Mouse (Mus musculus) forebrain, postnatal 0 days (tissue): Measurements from ENCODE around the gene Cutal. TPM values are rescaled to one million over a fixed set of nuclear protein-coding genes. Genes with fewer than 3 reads are reported as not detected.
"Not testable (repeated sequence)": the region's sequence is repeated elsewhere in the genome, so short reads cannot be mapped to it uniquely, and the experiment has no call there.

Experiments
- ATAC-seq: fragments of 200-750 bp; cut with Nextera tagmentation; 2 replicates; pipeline ENCODE4 v1.8.0; 2017; ENCODE audit warnings: mild to moderate bottlenecking, moderate library complexity
- DNase-seq: peaks from one replicate; pipeline ENCODE4 v3.0.0-alpha.2; 2015
- H3K27ac ChIP-seq: fragments of 300-500 bp; sonication (generic); 2 replicates; pipeline ENCODE4 v1.5.1; 2014; ENCODE audit warnings: low read depth, mild to moderate bottlenecking, antibody characterized with exemption, low read length, moderate library complexity, mixed read lengths
- H3K27me3 ChIP-seq: fragments of 300-500 bp; sonication (generic); 2 replicates; pipeline ENCODE4 v1.6.1; 2014; ENCODE audit warnings: mild to moderate bottlenecking, low read length, mixed read lengths; ENCODE audit not compliant: insufficient read depth
- H3K36me3 ChIP-seq: fragments of 300-500 bp; sonication (generic); 2 replicates; pipeline ENCODE4 v1.6.1; 2014; ENCODE audit warnings: mild to moderate bottlenecking, moderate library complexity; ENCODE audit not compliant: insufficient read depth
- H3K4me1 ChIP-seq: fragments of 300-500 bp; sonication (generic); 2 replicates; pipeline ENCODE4 v1.6.1; 2014; ENCODE audit warnings: antibody characterized with exemption; ENCODE audit not compliant: insufficient read depth
- H3K4me2 ChIP-seq: fragments of 300-500 bp; sonication (generic); 2 replicates; pipeline ENCODE4 v1.6.1; 2014; ENCODE audit warnings: low read depth, mild to moderate bottlenecking, moderate library complexity
- H3K4me3 ChIP-seq: fragments of 300-500 bp; sonication (generic); 2 replicates; pipeline ENCODE4 v1.5.1; 2014; ENCODE audit warnings: low read depth, low read length, mixed read lengths
- H3K9ac ChIP-seq: fragments of 300-500 bp; sonication (generic); 2 replicates; pipeline ENCODE4 v1.6.1; 2014; ENCODE audit warnings: mild to moderate bottlenecking
- H3K9me3 ChIP-seq: fragments of 300-500 bp; sonication (generic); 2 replicates; pipeline ENCODE4 v1.6.1; 2016; ENCODE audit warnings: low read length
- CTCF ChIP-seq: sonication (generic); IDR thresholded peaks from 2 replicates; pipeline ENCODE4 v1.5.1; 2016; ENCODE audit warnings: antibody characterized with exemption, control low read depth, low read depth
- WGBS: fragments of 180-500 bp; shearing (Covaris S2); extraction: QIAGEN DNeasy Blood & Tissue Kit; methylation state at CpG from one replicate; pipeline ENCODE4 v1.1.7; 2014; 5-methylcytosine and 5-hydroxymethylcytosine counted together
- polyA plus RNA-seq: library from polyadenylated mRNA; unstranded; fragments of >200 nt; fragmentation: Nextera tagmentation; extraction: Ambion mirVana; gene quantifications from 2 replicates; pipeline ENCODE4 v1.2.1, GENCODE M21; 2015
- total RNA-seq: library from RNA; depleted of rRNA; stranded (reverse); fragments of >200 nt; gene quantifications from 2 replicates; pipeline ENCODE4 v1.2.3, GENCODE M21; 2014; rRNA removed

Gene Cutal
- total RNA-seq (0.38 and 0.43 TPM in 2 replicates), polyA plus RNA-seq (0.29 and 0.39 TPM in 2 replicates)

GRCm38 (mm10) chr2:34874271-34874670 is at the start of gene Cutal:
Gene Cutal (plus strand): TSS chr2:34874396.
- Histone ChIP-seq H3K27me3 (peaks cover 4% of the 10 kb centered on the region; the same call in 1 of the 2 replicates), H3K36me3 (no peaks in the 10 kb centered on the region), H3K27ac (no peak within 1 kb of the TSS), H3K4me2 (no peak within 1 kb of the TSS), H3K4me3 (no peak within 1 kb of the TSS), H3K4me1 (peaks cover 7% of the 10 kb centered on the region), H3K9ac (no peak within 1 kb of the TSS), H3K9me3 (no peaks in the 10 kb centered on the region)
- DNase-seq: no peak
- WGBS: 8% methylated on average over 14 of the region's 14 CpGs
- ATAC-seq: no peak
- TF ChIP-seq CTCF: no peak

GRCm38 (mm10) chr2:34825827-34826459 is 48.3 kb upstream of the Cutal start, which contains the start of gene Fbxw2:
Gene Fbxw2 (minus strand): TSS chr2:34826311.
- under 1% methylated on average over 57 of the region's 57 CpGs for WGBS
- DNase-seq (peak; percentile 95), ATAC-seq (peak; percentile 99)
- Histone ChIP-seq H3K4me2 (peak within 1 kb of the TSS; percentile 62), H3K36me3 (peaks cover 20% of the 10 kb centered on the region), H3K9me3 (no peaks in the 10 kb centered on the region; the same call in 1 of the 2 replicates), H3K4me3 (peak within 1 kb of the TSS; percentile 100), H3K4me1 (peaks cover 19% of the 10 kb centered on the region), H3K27me3 (no peaks in the 10 kb centered on the region), H3K27ac (peak within 1 kb of the TSS; percentile 73), H3K9ac (peak within 1 kb of the TSS; percentile 94)
- no peak for TF ChIP-seq CTCF

DNA sequence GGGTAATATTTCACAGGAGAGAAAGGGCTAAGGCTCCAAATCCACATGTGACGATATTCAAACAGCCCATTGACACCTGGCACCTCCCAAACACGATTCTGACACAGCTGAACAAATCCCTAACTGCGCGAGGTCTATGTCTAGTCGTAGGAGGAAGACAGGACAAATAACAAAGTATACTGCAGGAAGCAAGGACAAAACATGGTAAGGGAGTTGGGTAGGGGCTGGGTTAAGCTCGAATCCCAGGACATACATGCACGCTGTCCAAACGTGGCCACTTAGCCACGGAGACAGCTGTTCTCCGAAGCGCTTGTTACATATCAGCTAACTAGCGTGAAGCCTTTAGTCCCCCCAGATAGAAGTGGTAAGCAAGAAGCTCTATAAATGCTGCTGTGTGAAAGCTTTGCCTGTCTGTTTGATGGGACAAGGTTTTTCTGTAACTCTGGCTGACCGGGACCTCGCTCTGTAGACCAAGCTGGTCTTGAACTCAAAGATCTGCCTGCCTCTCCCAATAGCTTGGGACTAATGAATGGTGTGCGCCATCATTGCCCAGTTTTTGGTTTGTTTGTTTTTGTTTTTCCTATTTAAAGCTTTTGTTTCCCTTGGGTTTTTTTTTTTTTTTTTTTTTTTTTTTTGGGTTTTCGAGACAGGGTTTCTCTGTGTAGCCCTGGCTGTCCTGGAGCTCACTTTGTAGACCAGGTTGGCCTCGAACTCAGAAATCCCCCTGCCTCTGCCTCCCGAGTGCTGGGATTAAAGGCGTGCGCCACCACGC is 47.5 kb upstream of the Cutal start:
- Histone ChIP-seq H3K27me3 (no peaks in the 10 kb centered on the region), H3K9ac (peak overlapping the region; percentile 94), H3K27ac (peak overlapping the region; percentile 73), H3K4me2 (peak overlapping the region; percentile 62), H3K4me3 (peak overlapping the region; percentile 100), H3K9me3 (no peaks in the 10 kb centered on the region; the same call in 1 of the 2 replicates), H3K36me3 (peaks cover 15% of the 10 kb centered on the region), H3K4me1 (peaks cover 19% of the 10 kb centered on the region)
- ATAC-seq (peak; percentile 39; the same call in 1 of the 2 replicates), DNase-seq (no peak)
- no peak for TF ChIP-seq CTCF
- 41% methylated on average over 20 of the region's 21 CpGs for WGBS

- no peak for TF ChIP-seq CTCF
- Histone ChIP-seq H3K27me3 (no peaks in the 10 kb centered on the region), H3K4me1 (peaks cover 19% of the 10 kb centered on the region), H3K36me3 (peaks cover 11% of the 10 kb centered on the region), H3K4me2 (no peak overlapping the region), H3K27ac (no peak overlapping the region), H3K4me3 (no peak overlapping the region), H3K9me3 (no peaks in the 10 kb centered on the region; the same call in 1 of the 2 replicates), H3K9ac (no peak overlapping the region)
- DNase-seq: no peak
- 96% methylated on average over 4 of the region's 4 CpGs for WGBS
- no peak for ATAC-seq
Observed at GRCm38 (mm10) chr2:34827591-34827990, 46.6 kb upstream of the Cutal start.

GRCm38 (mm10) chr2:34828026-34828425 is 46.2 kb upstream of the Cutal start:
- 94% methylated on average over 1 of the region's 1 CpGs for WGBS

DNA sequence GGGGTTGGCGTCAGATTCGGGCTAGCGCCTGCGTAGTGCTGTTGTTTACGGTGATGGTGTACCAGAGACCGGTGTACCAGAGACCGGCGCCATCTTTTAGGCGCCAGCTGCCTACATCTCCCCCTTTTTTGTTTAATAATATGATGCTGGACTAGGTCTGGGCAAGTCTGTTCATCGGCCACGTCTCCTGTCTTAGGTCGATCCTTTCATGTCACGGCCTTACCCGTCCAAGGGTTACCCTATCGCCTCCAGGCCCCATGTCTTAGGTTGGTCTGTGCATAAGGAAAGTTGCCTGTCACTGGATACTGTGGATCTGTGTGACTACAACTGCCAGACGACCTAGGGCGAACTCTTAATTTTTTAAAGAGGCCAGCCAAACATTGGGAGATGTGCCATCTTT is 44.1 kb upstream of the Cutal start:
- ATAC-seq, H3K27ac ChIP-seq: not testable (repeated sequence)
- WGBS: 96% methylated on average over 17 of the region's 17 CpGs

More at GRCm38 (mm10) chr2:34828026-34828425, 46.2 kb upstream of the Cutal start:
- Histone ChIP-seq H3K36me3 (peaks cover 9% of the 10 kb centered on the region; the same call in 1 of the 2 replicates), H3K4me3 (no peak overlapping the region), H3K9me3 (no peaks in the 10 kb centered on the region; the same call in 1 of the 2 replicates), H3K9ac (no peak overlapping the region), H3K4me2 (no peak overlapping the region), H3K27me3 (no peaks in the 10 kb centered on the region), H3K4me1 (peaks cover 19% of the 10 kb centered on the region), H3K27ac (no peak overlapping the region)
- no peak for DNase-seq
- TF ChIP-seq CTCF: no peak
- ATAC-seq: no peak

GRCm38 (mm10) chr2:34832766-34833457 is 41.3 kb upstream of the Cutal start, which contains the start of gene Gm34653:
Gene Gm34653 (plus strand): TSS chr2:34833007.
- H3K27ac ChIP-seq, H3K36me3 ChIP-seq, H3K9me3 ChIP-seq, H3K4me1 ChIP-seq, H3K4me3 ChIP-seq, ATAC-seq, H3K4me2 ChIP-seq, DNase-seq, H3K9ac ChIP-seq, H3K27me3 ChIP-seq: not testable (repeated sequence)
- 72% methylated on average over 11 of the region's 11 CpGs for WGBS

More for the DNA sequence above, 44.1 kb upstream of the Cutal start:
- DNase-seq, H3K4me2 ChIP-seq, H3K27me3 ChIP-seq, H3K4me3 ChIP-seq, H3K9me3 ChIP-seq, H3K9ac ChIP-seq, H3K4me1 ChIP-seq, H3K36me3 ChIP-seq: not testable (repeated sequence)
